Mouse (Mus musculus) limb, embryonic 14.5 days (tissue): ENCODE measurements around the gene Rad18. TPM values are rescaled to one million over a fixed set of nuclear protein-coding genes. Genes with fewer than 3 reads are reported as not detected.
"Not testable (repeated sequence)": the region's sequence is repeated elsewhere in the genome, so short reads cannot be mapped to it uniquely, and the experiment has no call there.

Source experiments
- ATAC-seq: fragments of 200-750 bp; cut with Nextera tagmentation; 2 replicates; pipeline ENCODE4 v1.8.0; 2017; ENCODE audit warnings: low read depth, moderate number of reproducible peaks, moderate TSS enrichment; ENCODE audit not compliant: low FRiP score
- DNase-seq: peaks from one replicate; pipeline ENCODE4 v3.0.0-alpha.2; 2015; ENCODE audit warnings: low spot score
- H3K27ac ChIP-seq: fragments of 300-500 bp; sonication (generic); replicated peaks from 2 replicates; pipeline ENCODE4 v1.5.1; 2014; ENCODE audit warnings: low read depth, mild to moderate bottlenecking, low read length, moderate library complexity, mixed read lengths
- H3K27me3 ChIP-seq: fragments of 300-500 bp; sonication (generic); 2 replicates; pipeline ENCODE4 v1.6.1; 2014; ENCODE audit warnings: low read length, mixed read lengths; ENCODE audit not compliant: control insufficient read depth, insufficient read depth
- H3K36me3 ChIP-seq: fragments of 300-500 bp; sonication (generic); 2 replicates; pipeline ENCODE4 v1.6.1; 2014; ENCODE audit warnings: mild to moderate bottlenecking, low read length, moderate library complexity, mixed read lengths; ENCODE audit not compliant: control insufficient read depth, insufficient read depth
- H3K4me1 ChIP-seq: fragments of 300-500 bp; sonication (generic); 2 replicates; pipeline ENCODE4 v1.6.1; 2014; ENCODE audit warnings: antibody characterized with exemption, low read length, mixed read lengths; ENCODE audit not compliant: control insufficient read depth, insufficient read depth
- H3K4me2 ChIP-seq: fragments of 300-500 bp; sonication (generic); replicated peaks from 2 replicates; pipeline ENCODE4 v1.6.1; 2014; ENCODE audit warnings: low read depth, mild to moderate bottlenecking, low read length, moderate library complexity; ENCODE audit not compliant: severe bottlenecking
- H3K4me3 ChIP-seq: fragments of 300-500 bp; sonication (generic); replicated peaks from 2 replicates; pipeline ENCODE4 v1.5.1; 2014; ENCODE audit warnings: low read length
- H3K9ac ChIP-seq: fragments of 300-500 bp; sonication (generic); 2 replicates; pipeline ENCODE4 v1.6.1; 2014; ENCODE audit warnings: mild to moderate bottlenecking, low read depth, low read length, moderate library complexity; ENCODE audit not compliant: severe bottlenecking
- H3K9me3 ChIP-seq: fragments of 300-500 bp; sonication (generic); 2 replicates; pipeline ENCODE4 v1.6.1; 2016; ENCODE audit warnings: low read length; ENCODE audit not compliant: control insufficient read depth
- POLR2A ChIP-seq: fragments of 200-500 bp; IDR thresholded peaks from 2 replicates; pipeline ENCODE4 v1.8.0; 2012; ENCODE audit warnings: inconsistent platforms, mild to moderate bottlenecking, moderate library complexity, borderline replicate concordance; ENCODE audit not compliant: insufficient read depth, insufficient read length; ENCODE audit errors: extremely low read depth
- WGBS: fragments of 180-500 bp; shearing (Covaris S2); extraction: QIAGEN DNeasy Blood & Tissue Kit; methylation state at CpG from one replicate; pipeline ENCODE4 v1.1.7; 2014; 5-methylcytosine and 5-hydroxymethylcytosine counted together
- polyA plus RNA-seq, 2 experiments: library from polyadenylated mRNA; depleted of rRNA in 1 of 2; stranded (reverse) in 1 of 2; unstranded in 1 of 2; fragments of >200 nt; fragmentation: Nextera tagmentation in 1 of 2; extraction: Ambion mirVana in 1 of 2; gene quantifications; 2 replicates each; pipeline versions ENCODE4 v1.2.1 to v1.2.3; 2012 to 2014

The Rad18 gene
- polyA plus RNA-seq, 2 experiments, result 12.9 to 29.2 TPM

- no peak for TF ChIP-seq POLR2A
- DNase-seq (no peak), ATAC-seq (no peak)
- Histone ChIP-seq H3K36me3 (no peaks in the 10 kb centered on the region), H3K9me3 (no peaks in the 10 kb centered on the region), H3K9ac (no peak overlapping the region), H3K4me3 (no peak overlapping the region), H3K27ac (no peak overlapping the region), H3K4me1 (no peaks in the 10 kb centered on the region), H3K27me3 (no peaks in the 10 kb centered on the region), H3K4me2 (no peak overlapping the region)
- WGBS, result 80% methylated on average over 3 of the region's 3 CpGs
These were observed 17.5 kb upstream of the Rad18 start for GRCm38 (mm10) chr6:112713951-112714350.

DNA sequence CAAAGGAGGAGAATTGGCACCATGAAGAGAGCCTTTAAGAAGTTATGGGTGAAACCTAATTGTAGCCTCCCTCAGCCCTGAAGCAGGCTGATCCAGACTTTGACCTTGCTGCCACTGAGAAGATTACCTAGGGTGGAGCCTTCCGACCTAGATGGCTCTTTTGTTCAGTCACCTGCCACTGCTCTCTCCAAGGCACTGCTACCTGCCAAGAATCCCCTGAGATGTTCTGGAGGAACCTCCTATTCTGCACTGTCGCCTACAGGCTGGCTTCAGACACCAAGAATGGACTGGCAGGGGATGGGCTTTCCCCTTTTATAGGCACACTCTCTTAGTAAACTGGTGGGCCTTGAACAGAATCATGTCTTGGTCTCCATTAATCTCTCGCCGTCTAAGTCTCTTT lies 5.8 kb upstream of the Rad18 start:
- not testable (repeated sequence) for H3K9ac ChIP-seq, ATAC-seq, H3K9me3 ChIP-seq, DNase-seq, H3K4me3 ChIP-seq, H3K4me1 ChIP-seq, H3K36me3 ChIP-seq, H3K27me3 ChIP-seq, H3K27ac ChIP-seq, H3K4me2 ChIP-seq
- WGBS, result 86% methylated on average over 4 of the region's 4 CpGs

DNA sequence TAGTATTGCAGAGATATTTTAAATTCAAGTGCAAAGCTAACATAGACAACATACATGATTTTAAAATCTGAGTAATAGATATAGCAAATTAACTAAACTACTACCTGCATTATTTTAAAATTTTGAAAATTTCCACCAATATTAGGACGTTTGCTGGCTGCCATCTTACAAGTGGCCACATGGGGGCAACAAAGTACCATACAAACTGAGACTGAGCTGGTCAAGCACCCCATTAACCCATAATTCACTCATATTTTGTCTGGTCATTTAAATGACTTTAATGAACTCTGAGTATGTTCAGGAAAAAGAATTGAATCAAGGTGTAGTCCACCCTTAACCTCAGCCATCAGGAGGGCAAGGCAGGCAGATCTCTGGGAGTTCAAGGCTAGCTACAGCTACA lies 3.9 kb upstream of the Rad18 start:
- Histone ChIP-seq H3K27ac (no peak overlapping the region), H3K9ac (no peak overlapping the region), H3K9me3 (no peaks in the 10 kb centered on the region), H3K4me1 (no peaks in the 10 kb centered on the region), H3K36me3 (no peaks in the 10 kb centered on the region), H3K4me3 (no peak overlapping the region), H3K27me3 (0 out of 2 replicates have a peak, but pooled peaks cover 3% of the 10 kb centered on the region), H3K4me2 (no peak overlapping the region)
- peak; percentile 60 for DNase-seq
- WGBS, result 0% methylated on average over 1 of the region's 1 CpGs
- ATAC-seq, result no peak
- no peak for TF ChIP-seq POLR2A

GRCm38 (mm10) chr6:112699115-112699514 lies 2.6 kb upstream of the Rad18 start:
- 0 out of 2 replicates have a peak, but pooled peaks cover 3% of the 10 kb centered on the region for H3K27me3 ChIP-seq
- no peak overlapping the region for H3K27ac ChIP-seq
- H3K9me3 ChIP-seq, result no peaks in the 10 kb centered on the region
- no peak overlapping the region for H3K9ac ChIP-seq
- 54% methylated on average over 1 of the region's 1 CpGs for WGBS
- no peak overlapping the region for H3K4me3 ChIP-seq
- H3K4me1 ChIP-seq, result no peaks in the 10 kb centered on the region
- ATAC-seq, result no peak
- no peak overlapping the region for H3K4me2 ChIP-seq
- H3K36me3 ChIP-seq, result no peaks in the 10 kb centered on the region
- DNase-seq, result no peak
- TF ChIP-seq POLR2A, result no peak

DNA sequence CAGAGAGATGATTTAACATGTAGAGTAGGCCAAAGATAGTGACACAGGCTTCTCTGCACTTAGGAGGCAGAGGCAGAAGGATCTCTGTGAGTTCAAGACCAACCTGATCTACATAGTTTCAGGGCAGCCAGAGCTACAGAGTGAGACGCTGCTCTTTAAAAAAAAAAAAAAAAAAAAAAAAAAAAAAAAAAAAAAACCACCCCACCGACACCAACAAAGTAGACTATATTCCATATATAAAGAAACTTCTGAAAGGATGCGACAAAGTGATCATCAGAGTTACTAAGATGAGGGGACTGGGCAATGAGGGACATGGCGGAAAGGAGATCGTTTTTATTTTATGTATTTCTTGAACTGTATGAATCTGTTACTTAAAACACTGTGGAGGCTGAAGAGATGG lies 2.0 kb downstream of the Rad18 start:
- no peak overlapping the region for H3K4me2 ChIP-seq
- TF ChIP-seq POLR2A, result no peak
- 89% methylated on average over 5 of the region's 5 CpGs for WGBS
- peaks cover 9% of the 10 kb centered on the region for H3K36me3 ChIP-seq
- H3K9ac ChIP-seq, result no peak overlapping the region
- H3K4me1 ChIP-seq, result no peaks in the 10 kb centered on the region
- H3K9me3 ChIP-seq, result no peaks in the 10 kb centered on the region
- DNase-seq (no peak), ATAC-seq (no peak)
- no peak overlapping the region for H3K27ac ChIP-seq
- no peak overlapping the region for H3K4me3 ChIP-seq
- 0 out of 2 replicates have a peak, but pooled peaks cover 3% of the 10 kb centered on the region for H3K27me3 ChIP-seq

DNA sequence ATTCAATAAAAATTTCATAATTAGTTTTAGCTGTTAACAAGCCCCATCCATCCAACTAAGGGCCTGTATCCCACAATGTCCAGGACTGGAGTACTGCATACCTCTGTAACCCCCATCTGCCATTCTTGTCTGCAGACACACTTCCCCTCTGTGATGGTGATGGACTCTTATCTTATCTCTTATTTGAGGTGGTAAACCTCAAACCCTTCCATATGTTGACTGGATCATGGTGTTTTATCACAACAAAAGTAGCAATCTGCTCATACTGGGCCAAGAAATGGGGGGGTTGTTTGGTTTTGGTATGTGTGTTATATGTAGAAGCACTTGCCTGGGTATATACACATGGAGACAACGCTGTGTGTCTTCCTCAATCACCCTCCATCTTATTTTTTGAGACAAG lies 5.0 kb downstream of the Rad18 start:
- DNase-seq, result no peak
- Histone ChIP-seq H3K27me3 (no peaks in the 10 kb centered on the region), H3K9me3 (no peaks in the 10 kb centered on the region), H3K36me3 (peaks cover 11% of the 10 kb centered on the region), H3K4me2 (no peak overlapping the region), H3K27ac (no peak overlapping the region), H3K4me3 (no peak overlapping the region), H3K4me1 (no peaks in the 10 kb centered on the region), H3K9ac (no peak overlapping the region)
- no peak for TF ChIP-seq POLR2A
- WGBS, result 100% methylated on average over 1 of the region's 1 CpGs
- no peak for ATAC-seq
